Mouse (Mus musculus) cortical plate, adult 2 months (tissue): Measurements from ENCODE around the gene Pcgf1. TPM values are rescaled to one million over a fixed set of nuclear protein-coding genes. Genes with fewer than 3 reads are reported as not detected.
A peak's percentile ranks its signal among the peaks of the same experiment; 100 is the strongest.

Experiments
- H3K27ac ChIP-seq: fragments of 200-500 bp; 2 replicates; pipeline ENCODE4 v1.5.1; 2012; ENCODE audit warnings: low read length, control low read depth, inconsistent platforms; ENCODE audit not compliant: insufficient read depth
- H3K4me1 ChIP-seq: fragments of 200-500 bp; 2 replicates; pipeline ENCODE4 v1.6.1; 2011; ENCODE audit warnings: low read length; ENCODE audit not compliant: control insufficient read depth, insufficient read depth
- H3K4me3 ChIP-seq: fragments of 200-500 bp; 2 replicates; pipeline ENCODE4 v1.5.1; 2011; ENCODE audit warnings: mild to moderate bottlenecking, low read length, control low read depth; ENCODE audit not compliant: insufficient read depth
- CTCF ChIP-seq: fragments of 200-500 bp; IDR thresholded peaks from 2 replicates; pipeline ENCODE4 v1.5.1; 2011; ENCODE audit warnings: mild to moderate bottlenecking, control low read depth, low read length; ENCODE audit not compliant: insufficient read depth; ENCODE audit errors: extremely low read depth
- POLR2A ChIP-seq: fragments of 200-500 bp; IDR thresholded peaks from 2 replicates; pipeline ENCODE4 v1.6.1; 2011; ENCODE audit warnings: mild to moderate bottlenecking, low read length, control low read depth; ENCODE audit not compliant: insufficient read depth; ENCODE audit errors: extremely low read depth
- polyA plus RNA-seq: library from polyadenylated mRNA; depleted of rRNA; stranded (reverse); fragments of >200 nt; gene quantifications from 2 replicates; pipeline ENCODE4 v1.2.3, GENCODE M21; 2012

The Pcgf1 gene
- polyA plus RNA-seq, 1 experiment: 40.2 TPM

DNA sequence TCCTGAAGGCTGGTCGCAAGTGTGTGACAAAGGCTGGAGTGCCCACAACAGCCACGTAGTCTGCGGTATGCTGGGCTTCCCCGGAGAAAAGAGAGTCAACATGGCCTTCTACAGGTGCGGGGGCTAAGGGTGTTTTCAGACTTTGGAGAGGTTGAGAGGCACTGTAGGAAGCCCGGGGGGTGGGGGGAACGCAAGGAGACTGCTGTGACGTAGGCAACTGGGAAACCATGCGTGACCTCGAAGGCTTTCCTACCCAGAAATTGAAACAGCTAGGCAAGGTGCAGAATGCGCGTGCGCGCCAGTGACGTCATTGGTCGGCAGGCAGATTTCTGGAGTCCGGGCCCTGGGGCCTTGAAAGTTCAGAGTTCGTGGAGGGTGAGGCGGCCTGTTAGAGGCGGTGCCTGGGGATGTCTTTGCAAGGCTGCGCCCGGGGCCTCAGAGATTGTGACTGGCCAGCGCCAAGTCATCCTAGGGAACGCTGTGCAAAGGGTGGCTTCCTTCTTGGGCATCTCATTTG lies 39.1 kb upstream of the Pcgf1 start:
- H3K4me3 ChIP-seq: peak overlapping the region; percentile 3; the same call in 1 of the 2 replicates
- no peak overlapping the region for H3K27ac ChIP-seq
- TF ChIP-seq POLR2A: no peak
- TF ChIP-seq CTCF: no peak
- no peaks in the 10 kb centered on the region for H3K4me1 ChIP-seq

GRCm38 (mm10) chr6:83040601-83041000 lies 37.1 kb upstream of the Pcgf1 start:
- H3K27ac ChIP-seq: no peak overlapping the region

DNA sequence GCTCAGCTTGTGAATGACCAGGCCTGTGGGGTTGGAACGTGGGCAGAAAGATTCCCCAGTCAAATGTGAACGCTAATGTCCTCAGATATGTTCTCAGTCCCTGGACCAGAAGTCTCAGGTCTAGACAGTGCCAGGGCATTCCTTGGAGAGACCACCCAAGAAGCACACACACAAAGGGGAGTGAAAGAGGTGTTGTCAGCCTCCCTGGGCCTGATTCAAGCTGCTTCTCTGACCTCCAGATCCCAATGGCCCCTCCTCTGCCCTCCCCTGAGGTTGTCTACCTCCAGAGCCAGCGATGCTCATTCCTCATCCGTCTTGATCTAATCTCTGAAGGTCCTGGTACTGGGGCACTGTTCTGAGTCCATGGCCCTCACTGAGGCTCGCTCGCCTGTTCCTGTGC lies 34.1 kb upstream of the Pcgf1 start:
- no peak overlapping the region for H3K27ac ChIP-seq
- H3K4me3 ChIP-seq: no peak overlapping the region
- no peaks in the 10 kb centered on the region for H3K4me1 ChIP-seq
- TF ChIP-seq CTCF (no peak), POLR2A (no peak)

More at GRCm38 (mm10) chr6:83040601-83041000, 37.1 kb upstream of the Pcgf1 start:
- H3K4me3 ChIP-seq: no peak overlapping the region
- TF ChIP-seq POLR2A (no peak), CTCF (no peak)
- H3K4me1 ChIP-seq: no peaks in the 10 kb centered on the region

DNA sequence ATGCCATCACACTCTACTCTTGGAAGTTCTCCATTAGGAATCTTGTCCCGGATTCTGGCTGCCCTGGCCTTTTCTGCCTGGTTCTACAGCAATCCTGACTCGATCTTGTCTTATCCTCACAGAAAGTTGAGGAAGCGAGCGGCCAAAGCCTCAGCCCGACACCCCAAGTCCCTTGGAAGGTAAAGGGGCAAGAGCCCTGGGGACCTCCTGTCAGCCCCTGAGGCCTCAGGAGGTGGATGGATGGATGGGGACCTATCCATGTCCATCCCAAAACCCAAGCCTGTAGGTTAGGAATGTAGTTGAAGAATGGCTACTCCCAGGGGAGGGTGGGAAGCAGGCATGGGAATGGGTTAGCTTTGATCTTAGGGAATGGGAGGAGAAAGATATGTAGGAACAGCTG lies 33.7 kb upstream of the Pcgf1 start:
- TF ChIP-seq POLR2A: no peak
- TF ChIP-seq CTCF: no peak
- Histone ChIP-seq H3K27ac (no peak overlapping the region), H3K4me3 (no peak overlapping the region), H3K4me1 (no peaks in the 10 kb centered on the region)

DNA sequence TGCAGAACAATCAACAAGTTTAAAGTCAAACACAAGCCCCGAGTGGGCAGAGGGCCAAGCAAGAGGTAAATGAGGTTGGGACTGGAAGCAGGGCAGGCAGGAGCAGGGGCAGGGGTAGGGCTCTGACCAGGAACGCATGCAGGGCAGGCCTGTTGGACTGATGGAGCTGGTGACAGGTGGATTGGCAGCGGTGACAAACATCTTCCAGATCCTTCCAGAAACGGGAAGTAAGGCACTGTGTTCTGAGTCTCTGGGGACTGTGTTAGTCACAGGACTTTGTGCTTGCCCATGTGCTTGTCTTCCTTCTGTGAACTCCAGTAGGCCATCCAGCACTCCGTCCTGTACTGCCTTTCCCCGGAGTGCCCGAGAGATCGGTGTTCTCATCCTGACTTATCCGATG lies 32.9 kb upstream of the Pcgf1 start:
- H3K27ac ChIP-seq: no peak overlapping the region
- TF ChIP-seq POLR2A: no peak
- no peak for TF ChIP-seq CTCF
- H3K4me3 ChIP-seq: no peak overlapping the region
- H3K4me1 ChIP-seq: no peaks in the 10 kb centered on the region

GRCm38 (mm10) chr6:83049367-83049766 lies 28.3 kb upstream of the Pcgf1 start:
- no peak for TF ChIP-seq POLR2A
- no peak for TF ChIP-seq CTCF
- peaks cover 4% of the 10 kb centered on the region; the same call in 1 of the 2 replicates for H3K4me1 ChIP-seq
- no peak overlapping the region for H3K27ac ChIP-seq
- no peak overlapping the region for H3K4me3 ChIP-seq

- peaks cover 4% of the 10 kb centered on the region; the same call in 1 of the 2 replicates for H3K4me1 ChIP-seq
- peak overlapping the region; percentile 60 for H3K4me3 ChIP-seq
- TF ChIP-seq POLR2A: no peak
- no peak for TF ChIP-seq CTCF
- no peak overlapping the region for H3K27ac ChIP-seq
Observed at GRCm38 (mm10) chr6:83053136-83053960, 24.3 kb upstream of the Pcgf1 start.

GRCm38 (mm10) chr6:83054074-83054851 lies 23.4 kb upstream of the Pcgf1 start, which contains the start of gene Aup1:
TSS of gene Aup1 (plus strand) at chr6:83054521.
- Histone ChIP-seq H3K27ac (no peak within 1 kb of the TSS), H3K4me1 (peaks cover 4% of the 10 kb centered on the region; the same call in 1 of the 2 replicates), H3K4me3 (peak within 1 kb of the TSS; percentile 60)
- TF ChIP-seq CTCF (no peak), POLR2A (peak; percentile 83; the same call in 1 of the 2 replicates)

DNA sequence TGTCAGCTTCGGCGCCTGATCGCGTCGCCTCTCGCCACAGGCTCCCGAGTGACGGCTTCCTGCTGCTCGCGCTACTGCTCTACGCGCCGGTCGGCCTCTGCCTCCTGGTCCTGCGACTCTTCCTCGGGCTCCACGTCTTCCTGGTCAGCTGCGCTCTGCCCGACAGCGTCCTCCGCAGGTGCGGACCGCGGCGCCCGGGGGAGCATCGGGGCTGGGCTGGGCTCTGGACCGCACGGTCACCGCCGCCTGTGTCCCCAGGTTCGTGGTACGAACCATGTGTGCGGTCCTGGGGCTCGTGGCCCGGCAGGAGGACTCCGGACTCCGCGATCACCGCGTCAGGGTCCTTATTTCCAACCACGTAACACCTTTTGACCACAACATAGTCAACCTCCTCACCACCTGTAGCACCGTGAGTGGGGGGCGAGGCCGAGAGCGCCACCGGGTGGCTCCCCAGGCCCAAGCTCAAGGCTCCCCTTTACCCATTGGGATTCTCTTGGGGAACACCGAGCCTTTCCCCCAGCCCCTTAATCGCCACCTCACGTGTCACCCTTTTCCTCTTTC lies 22.7 kb upstream of the Pcgf1 start, which contains the start of gene Htra2:
Htra2 (minus strand) TSS at position 403 of the 561 bp plus-strand sequence.
- H3K4me3 ChIP-seq: peak within 1 kb of the TSS; percentile 60
- H3K4me1 ChIP-seq: peaks cover 4% of the 10 kb centered on the region; the same call in 1 of the 2 replicates
- H3K27ac ChIP-seq: no peak within 1 kb of the TSS
- TF ChIP-seq CTCF: no peak
- TF ChIP-seq POLR2A: no peak
